Mouse (Mus musculus) forebrain, embryonic 11.5 days (tissue): ENCODE measurements around the gene Gpx3. TPM values are rescaled to one million over a fixed set of nuclear protein-coding genes. Genes with fewer than 3 reads are reported as not detected.
"Not testable (repeated sequence)": the region's sequence is repeated elsewhere in the genome, so short reads cannot be mapped to it uniquely, and the experiment has no call there.

Source experiments
- ATAC-seq: fragments of 200-750 bp; cut with Nextera tagmentation; replicated peaks from 2 replicates; pipeline ENCODE4 v1.8.0; 2017; ENCODE audit warnings: moderate TSS enrichment; ENCODE audit not compliant: low FRiP score
- DNase-seq: peaks from one replicate; pipeline ENCODE4 v3.0.0-alpha.2; 2017; ENCODE audit warnings: low spot score
- H3K27ac ChIP-seq: fragments of 300-500 bp; sonication (generic); 2 replicates; pipeline ENCODE4 v1.5.1; 2014; ENCODE audit warnings: low read depth, low read length
- H3K27me3 ChIP-seq: fragments of 300-500 bp; sonication (generic); 2 replicates; pipeline ENCODE4 v1.6.1; 2014; ENCODE audit warnings: mild to moderate bottlenecking, low read length, mixed read lengths; ENCODE audit not compliant: control insufficient read depth, insufficient read depth
- H3K36me3 ChIP-seq: fragments of 300-500 bp; sonication (generic); 2 replicates; pipeline ENCODE4 v1.6.1; 2014; ENCODE audit warnings: mild to moderate bottlenecking, low read length, moderate library complexity, mixed read lengths; ENCODE audit not compliant: control insufficient read depth, insufficient read depth
- H3K4me1 ChIP-seq: fragments of 300-500 bp; sonication (generic); replicated peaks from 2 replicates; pipeline ENCODE4 v1.6.1; 2014; ENCODE audit warnings: low read length, mixed read lengths; ENCODE audit not compliant: control insufficient read depth, insufficient read depth
- H3K4me2 ChIP-seq: fragments of 300-500 bp; sonication (generic); 2 replicates; pipeline ENCODE4 v1.6.1; 2014; ENCODE audit warnings: low read depth, mild to moderate bottlenecking, low read length, moderate library complexity, mixed read lengths; ENCODE audit not compliant: severe bottlenecking
- H3K4me3 ChIP-seq: fragments of 300-500 bp; sonication (generic); 2 replicates; pipeline ENCODE4 v1.5.1; 2014; ENCODE audit warnings: low read depth, low read length
- H3K9ac ChIP-seq: fragments of 300-500 bp; sonication (generic); 2 replicates; pipeline ENCODE4 v1.6.1; 2014; ENCODE audit warnings: low read length
- H3K9me3 ChIP-seq: fragments of 300-500 bp; sonication (generic); 2 replicates; pipeline ENCODE4 v1.6.1; 2016; ENCODE audit warnings: low read length, mixed read lengths; ENCODE audit not compliant: control insufficient read depth
- WGBS: fragments of 180-500 bp; shearing (Covaris S2); extraction: QIAGEN DNeasy Blood & Tissue Kit; methylation state at CpG from one replicate; pipeline ENCODE4 v1.1.7; 2014; 5-methylcytosine and 5-hydroxymethylcytosine counted together
- polyA plus RNA-seq: library from polyadenylated mRNA; unstranded; fragments of >200 nt; fragmentation: Nextera tagmentation; extraction: Ambion mirVana; gene quantifications from 2 replicates; pipeline ENCODE4 v1.2.1, GENCODE M21; 2014

The Gpx3 gene
- polyA plus RNA-seq, 1 experiment from 2014 or later: 52.8 TPM

- Histone ChIP-seq H3K36me3 (no peaks in the 10 kb centered on the region), H3K27me3 (no peaks in the 10 kb centered on the region), H3K4me1 (no peaks in the 10 kb centered on the region), H3K4me3 (no peak overlapping the region), H3K27ac (no peak overlapping the region), H3K9me3 (no peaks in the 10 kb centered on the region), H3K9ac (no peak overlapping the region), H3K4me2 (no peak overlapping the region)
- no peak for DNase-seq
- 86% methylated on average over 5 of the region's 5 CpGs for WGBS
- no peak for ATAC-seq
These were observed 10.9 kb upstream of the Gpx3 start for GRCm38 (mm10) chr11:54891341-54891740.

GRCm38 (mm10) chr11:54892091-54892490 lies 10.2 kb upstream of the Gpx3 start:
- ATAC-seq: no peak
- WGBS: 70% methylated on average over 7 of the region's 7 CpGs
- H3K4me2 ChIP-seq: no peak overlapping the region
- H3K9me3 ChIP-seq: no peaks in the 10 kb centered on the region
- H3K36me3 ChIP-seq: no peaks in the 10 kb centered on the region
- H3K27me3 ChIP-seq: no peaks in the 10 kb centered on the region
- no peak overlapping the region for H3K27ac ChIP-seq
- no peaks in the 10 kb centered on the region for H3K4me1 ChIP-seq
- H3K9ac ChIP-seq: no peak overlapping the region
- DNase-seq: no peak
- H3K4me3 ChIP-seq: no peak overlapping the region

- 80% methylated on average over 9 of the region's 9 CpGs for WGBS
- DNase-seq (no peak), ATAC-seq (no peak)
- no peak overlapping the region for H3K9ac ChIP-seq
- H3K36me3 ChIP-seq: no peaks in the 10 kb centered on the region
- H3K4me2 ChIP-seq: no peak overlapping the region
- H3K27me3 ChIP-seq: no peaks in the 10 kb centered on the region
- no peak overlapping the region for H3K27ac ChIP-seq
- H3K4me3 ChIP-seq: no peak overlapping the region
- no peaks in the 10 kb centered on the region for H3K9me3 ChIP-seq
- no peaks in the 10 kb centered on the region for H3K4me1 ChIP-seq
These were observed 7.7 kb upstream of the Gpx3 start for GRCm38 (mm10) chr11:54894589-54894988.

- 94% methylated on average over 3 of the region's 3 CpGs for WGBS
- not testable (repeated sequence) for H3K4me2 ChIP-seq, H3K9me3 ChIP-seq, DNase-seq, H3K27ac ChIP-seq, H3K27me3 ChIP-seq, H3K4me1 ChIP-seq, H3K36me3 ChIP-seq, H3K9ac ChIP-seq, ATAC-seq, H3K4me3 ChIP-seq
These were observed 5.6 kb upstream of the Gpx3 start for GRCm38 (mm10) chr11:54896646-54897045.

- H3K9ac ChIP-seq: no peak overlapping the region
- H3K27ac ChIP-seq: no peak overlapping the region
- H3K4me2 ChIP-seq: no peak overlapping the region
- no peaks in the 10 kb centered on the region for H3K27me3 ChIP-seq
- H3K36me3 ChIP-seq: no peaks in the 10 kb centered on the region
- no peak overlapping the region for H3K4me3 ChIP-seq
- H3K4me1 ChIP-seq: no peaks in the 10 kb centered on the region
- H3K9me3 ChIP-seq: no peaks in the 10 kb centered on the region
- ATAC-seq (no peak), DNase-seq (no peak)
- WGBS: 55% methylated on average over 5 of the region's 5 CpGs
These were observed 4.8 kb upstream of the Gpx3 start for GRCm38 (mm10) chr11:54897470-54897869.

- Histone ChIP-seq H3K4me1 (no peaks in the 10 kb centered on the region), H3K4me3 (no peak overlapping the region), H3K4me2 (no peak overlapping the region), H3K27me3 (no peaks in the 10 kb centered on the region), H3K9me3 (no peaks in the 10 kb centered on the region), H3K36me3 (no peaks in the 10 kb centered on the region), H3K9ac (no peak overlapping the region), H3K27ac (no peak overlapping the region)
- DNase-seq (no peak), ATAC-seq (no peak)
- WGBS: 84% methylated on average over 4 of the region's 4 CpGs
These were observed 2.6 kb upstream of the Gpx3 start for GRCm38 (mm10) chr11:54899657-54900056.

- no peak overlapping the region for H3K27ac ChIP-seq
- ATAC-seq: no peak
- H3K9ac ChIP-seq: peak overlapping the region; percentile 49; the same call in 1 of the 2 replicates
- no peaks in the 10 kb centered on the region for H3K36me3 ChIP-seq
- peak overlapping the region; percentile 62 for H3K4me2 ChIP-seq
- 74% methylated on average over 5 of the region's 5 CpGs for WGBS
- H3K4me1 ChIP-seq: no peaks in the 10 kb centered on the region
- peak overlapping the region; percentile 40 for H3K4me3 ChIP-seq
- H3K27me3 ChIP-seq: no peaks in the 10 kb centered on the region
- no peak for DNase-seq
- no peaks in the 10 kb centered on the region for H3K9me3 ChIP-seq
These were observed 1.1 kb downstream of the Gpx3 start for GRCm38 (mm10) chr11:54903339-54903738.

GRCm38 (mm10) chr11:54903940-54904706 lies 1.9 kb downstream of the Gpx3 start:
- DNase-seq (no peak), ATAC-seq (no peak)
- WGBS: 74% methylated on average over 4 of the region's 4 CpGs
- Histone ChIP-seq H3K9ac (no peak overlapping the region), H3K4me2 (no peak overlapping the region), H3K4me1 (no peaks in the 10 kb centered on the region), H3K36me3 (no peaks in the 10 kb centered on the region), H3K9me3 (no peaks in the 10 kb centered on the region), H3K27ac (no peak overlapping the region), H3K4me3 (no peak overlapping the region), H3K27me3 (no peaks in the 10 kb centered on the region)

GRCm38 (mm10) chr11:54905086-54905485 lies 2.8 kb downstream of the Gpx3 start:
- WGBS: 85% methylated on average over 3 of the region's 3 CpGs

More at GRCm38 (mm10) chr11:54905086-54905485, 2.8 kb downstream of the Gpx3 start:
- no peak overlapping the region for H3K4me3 ChIP-seq
- H3K27me3 ChIP-seq: no peaks in the 10 kb centered on the region
- H3K4me1 ChIP-seq: no peaks in the 10 kb centered on the region
- DNase-seq (no peak), ATAC-seq (no peak)
- no peak overlapping the region for H3K4me2 ChIP-seq
- no peaks in the 10 kb centered on the region for H3K36me3 ChIP-seq
- no peak overlapping the region for H3K9ac ChIP-seq
- no peak overlapping the region for H3K27ac ChIP-seq
- H3K9me3 ChIP-seq: no peaks in the 10 kb centered on the region
